Mouse (Mus musculus) C3H10T1/2 (cell line): Measurements from ENCODE around the gene Ddah2. TPM values are rescaled to one million over a fixed set of nuclear protein-coding genes. Genes with fewer than 3 reads are reported as not detected.

ENCODE experiments used
- polyA plus RNA-seq, 2 experiments: library from polyadenylated mRNA; unstranded; fragments of >200 nt; fragmentation: generic; extraction: Trizol; gene quantifications; one replicate each; pipeline ENCODE4 v1.2.1; 2012; ENCODE audit warnings: missing spikeins in 2 of 2

The Ddah2 gene
- polyA plus RNA-seq: 100 to 1,000 TPM in 1 of 2 experiments, 10 to 100 TPM in 1; 66.2 to 309 TPM

GRCm38 (mm10) chr17:35058911-35059892, at the start of gene Ddah2:
Gene Ddah2 (plus strand): TSS chr17:35059035.

DNA sequence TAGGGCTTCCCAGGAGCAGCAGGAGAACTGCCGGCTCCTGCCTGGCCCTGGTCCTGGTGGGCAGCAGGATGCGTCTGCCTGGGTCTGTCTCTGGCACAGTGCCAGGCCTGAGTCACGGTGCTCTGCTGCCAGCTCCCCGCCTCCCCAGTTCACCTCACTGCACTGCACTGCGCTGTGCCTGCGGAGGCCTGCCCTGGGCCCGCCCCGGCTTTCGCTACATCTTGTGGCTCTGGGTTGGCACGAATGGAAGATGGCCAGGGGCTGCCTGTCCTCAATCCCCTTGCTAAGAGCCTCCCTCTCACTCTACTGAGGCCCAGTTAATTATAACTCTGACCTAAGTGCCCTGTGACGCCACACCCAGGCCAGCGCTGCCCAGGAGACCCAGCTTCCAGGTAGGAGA, 42.5 kb upstream of the Ddah2 start, which contains the start of gene Vwa7:
Gene Vwa7, plus strand, starts transcription at position 204 of the 400 bp plus-strand sequence.

DNA sequence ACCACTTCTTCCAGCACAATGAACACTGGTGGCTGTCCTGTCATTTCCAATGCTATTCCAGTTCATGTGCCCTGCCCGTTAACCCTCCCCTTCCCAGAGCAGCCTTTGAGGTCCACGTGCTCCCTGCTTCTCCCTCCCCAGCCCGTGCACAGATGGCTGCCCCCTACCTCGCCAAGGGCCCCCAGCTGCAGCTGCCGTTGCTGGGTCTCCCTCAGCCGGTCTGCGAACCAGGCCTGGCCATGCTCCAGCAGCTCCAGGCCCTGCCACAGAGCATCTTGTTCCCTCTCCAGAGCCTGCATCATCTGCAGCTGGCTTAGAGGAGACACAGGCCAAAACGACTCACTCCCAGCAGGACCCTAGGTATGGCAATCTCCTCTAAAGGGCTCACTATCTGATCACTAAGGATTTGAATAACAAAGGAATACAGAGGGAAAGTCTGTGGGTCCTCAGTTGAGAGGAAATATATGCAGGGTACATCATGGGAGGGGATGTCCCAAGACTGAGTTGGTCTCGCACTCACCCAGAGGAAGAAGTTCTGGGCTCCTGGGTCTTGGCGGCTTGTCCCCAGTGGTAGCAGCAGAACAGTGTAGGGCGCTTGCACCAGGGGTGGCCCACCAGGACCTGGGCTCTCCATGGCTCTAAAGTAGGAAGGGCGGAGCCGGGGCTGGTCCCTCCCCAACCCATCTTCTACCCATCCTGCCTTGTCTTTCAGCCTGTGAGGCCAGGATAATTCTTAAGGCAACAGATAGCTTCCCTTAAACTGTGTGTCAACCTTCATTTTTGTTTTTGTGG, 31.4 kb upstream of the Ddah2 start, which contains the start of gene Sapcd1:
Gene Sapcd1, minus strand, starts transcription at position 740 of the 792 bp plus-strand sequence.

DNA sequence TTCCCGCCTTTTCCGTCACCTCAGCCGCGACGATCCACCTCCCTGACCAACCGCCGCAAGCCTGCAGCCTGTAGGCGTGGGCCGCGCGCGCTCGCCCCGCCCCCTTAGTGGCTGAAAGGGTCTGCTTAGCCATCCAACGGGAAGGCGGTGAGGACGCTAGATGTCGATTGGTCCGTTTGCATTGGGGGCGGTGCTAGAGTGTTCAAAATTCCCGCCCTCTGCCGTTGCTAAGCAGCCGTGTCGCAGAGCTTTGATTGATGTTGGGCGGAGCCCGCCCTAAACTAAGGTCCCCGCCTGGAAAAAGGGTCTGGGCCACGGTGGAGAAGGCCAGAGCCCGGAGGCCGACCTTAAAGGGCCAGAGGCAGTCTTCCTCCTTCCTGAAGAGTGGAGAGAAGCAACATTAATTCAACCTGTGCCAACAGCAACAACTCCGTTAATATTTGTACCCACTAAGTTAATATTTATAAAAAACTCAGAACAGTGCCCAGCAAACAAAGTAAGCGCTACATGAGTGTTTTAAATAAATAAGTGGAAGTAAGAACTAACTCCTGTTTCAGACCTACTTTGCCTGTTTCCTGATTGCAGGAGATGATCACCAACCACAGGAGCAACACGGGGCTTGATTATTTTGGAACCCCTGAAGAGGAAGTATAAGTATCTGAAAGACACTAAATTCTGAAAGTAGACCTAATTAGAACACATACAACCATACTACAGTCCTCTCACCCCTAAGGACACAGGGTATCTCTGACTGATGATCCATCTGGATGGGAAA, 12.0 kb upstream of the Ddah2 start, which contains the start of gene Msh5:
Gene Msh5, minus strand, starts transcription at position 65 of the 775 bp plus-strand sequence.

GRCm38 (mm10) chr17:35049561-35050016, 9.2 kb upstream of the Ddah2 start, which contains the start of gene Clic1:
Gene Clic1 (plus strand): TSS chr17:35049966.

DNA sequence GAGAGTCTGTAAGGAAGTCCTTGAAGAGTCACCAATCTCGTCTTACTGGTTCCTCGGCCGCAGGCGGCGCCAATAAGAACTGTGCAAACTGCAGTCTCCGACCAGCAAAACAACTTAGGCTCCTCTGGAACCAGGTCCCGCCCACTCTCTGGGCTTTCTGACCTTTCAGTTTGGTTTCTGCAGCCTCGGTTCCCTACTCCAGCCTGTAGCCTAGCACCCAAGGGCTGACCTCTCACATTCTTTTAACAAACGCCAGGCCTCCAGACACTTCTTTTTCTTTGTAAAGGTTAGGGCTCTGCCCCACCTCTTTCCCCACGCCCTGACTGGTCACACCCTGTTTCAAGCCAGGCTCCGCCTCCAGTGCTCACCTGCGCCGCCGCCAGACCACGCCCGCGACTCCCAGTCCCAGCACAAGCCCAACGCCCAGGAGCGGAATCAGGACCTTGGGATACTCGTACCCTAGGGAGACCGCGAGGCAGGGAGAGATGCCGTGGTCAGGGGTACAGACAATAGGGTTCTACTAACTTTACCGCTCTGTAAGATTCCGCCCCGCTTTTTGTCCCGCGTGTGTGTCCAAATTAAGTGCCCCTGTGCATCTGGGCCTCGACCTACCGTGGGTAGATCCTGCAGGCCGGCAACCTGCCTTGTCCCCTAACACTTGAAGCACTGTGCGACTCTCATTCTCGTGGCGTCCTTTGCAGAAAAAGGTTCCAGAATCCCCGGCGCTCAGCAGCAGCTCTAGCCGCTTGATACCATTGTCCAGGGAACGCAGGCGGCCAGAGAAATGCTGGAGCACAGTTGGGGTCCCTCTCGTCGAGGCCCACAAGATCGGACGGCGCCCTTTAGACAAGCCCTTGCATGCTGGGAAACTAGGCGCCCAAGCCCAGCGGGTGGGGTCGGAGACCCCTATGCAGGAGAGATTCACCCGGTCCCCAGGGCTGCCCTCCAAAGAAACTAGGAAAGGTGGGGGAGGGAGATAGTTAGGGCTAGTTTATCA, 6.4 kb downstream of the Ddah2 start, which contains the start of gene Ly6g6c:
Gene Ly6g6c, plus strand, starts transcription at position 438 of the 997 bp plus-strand sequence.

GRCm38 (mm10) chr17:35066084-35066483, 7.2 kb downstream of the Ddah2 start, which contains the start of gene Mpig6b:
Gene Mpig6b (minus strand): TSS chr17:35066184.

DNA sequence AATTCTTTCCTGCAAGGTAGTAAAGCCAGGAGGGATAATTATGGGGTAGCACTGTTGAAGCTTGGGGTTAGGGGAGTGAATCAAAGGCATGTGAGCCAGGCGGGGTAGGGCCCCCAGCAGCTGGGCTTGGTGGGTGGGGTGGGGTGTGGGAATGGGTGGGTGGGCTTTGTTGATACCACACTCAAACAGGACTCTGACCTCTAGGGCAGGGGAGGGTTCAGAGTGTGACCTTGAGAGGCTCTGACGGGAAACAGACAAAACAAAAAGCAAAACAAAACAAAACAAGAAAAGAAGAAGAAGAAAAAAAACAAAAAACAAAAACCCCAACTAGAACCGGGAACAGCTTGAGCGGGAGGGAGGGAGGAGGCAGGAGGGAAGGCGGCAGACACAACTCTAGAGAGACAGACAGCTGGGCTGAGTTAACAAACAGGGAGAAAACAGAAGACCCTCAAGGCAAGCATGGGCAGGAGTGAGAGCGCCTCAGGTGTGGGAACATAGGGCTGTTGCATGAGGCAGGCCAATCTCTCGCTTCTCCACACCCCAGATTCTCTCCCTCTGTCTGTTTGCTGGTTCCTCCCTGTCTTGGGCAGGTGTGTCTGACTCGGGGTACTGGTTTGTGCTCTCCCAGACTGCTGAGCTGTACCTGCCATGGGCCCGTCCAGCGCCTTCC, 17.8 kb downstream of the Ddah2 start, which contains the start of gene Ly6g6e:
Gene Ly6g6e, plus strand, starts transcription at position 396 of the 670 bp plus-strand sequence.

DNA sequence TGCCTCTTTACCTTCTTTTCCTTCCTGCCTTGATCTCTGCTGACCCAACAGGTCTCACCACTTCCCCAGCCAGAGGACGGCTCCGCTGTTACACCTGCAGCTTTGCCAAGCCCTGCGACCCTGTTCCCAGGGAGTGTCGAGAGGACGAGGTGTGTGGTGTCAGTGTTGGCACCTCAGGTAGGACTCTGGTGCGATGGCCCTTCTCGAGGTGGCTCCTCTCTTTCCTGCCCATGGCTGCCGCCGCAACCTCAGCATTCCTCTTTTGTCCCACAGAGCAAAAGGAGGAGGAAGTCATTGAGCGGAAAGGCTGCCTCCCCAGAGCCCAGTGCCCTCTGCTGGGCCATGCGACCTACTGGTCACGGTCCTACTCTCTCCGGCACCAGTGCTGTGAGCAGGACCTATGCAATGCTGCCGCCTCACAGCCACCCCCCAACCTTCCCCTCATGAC, 19.0 kb downstream of the Ddah2 start, which contains the start of gene Ly6g6d:
Gene Ly6g6d, minus strand, starts transcription at position 280 of the 448 bp plus-strand sequence.

GRCm38 (mm10) chr17:35085208-35085865, 26.5 kb downstream of the Ddah2 start, which contains the start of gene Ly6g6f:
Gene Ly6g6f (minus strand): TSS chr17:35085610.

GRCm38 (mm10) chr17:35088825-35089644, 30.2 kb downstream of the Ddah2 start, which contains the start of gene Abhd16a:
Gene Abhd16a (plus strand): TSS chr17:35089263.

GRCm38 (mm10) chr17:35108097-35108496, 49.3 kb downstream of the Ddah2 start, which contains the start of gene Ly6g5c:
Gene Ly6g5c (plus strand): TSS chr17:35108279.

Other genes starting within 250 kb of the Ddah2 start
- 10 to 100 TPM; 38.4 to 44.5 TPM for gene Stk19, start 222.1 kb upstream of the Ddah2 start, polyA plus RNA-seq
- 10 to 100 TPM; 47.7 to 51.0 TPM for gene Dxo, start 222.0 kb upstream of the Ddah2 start, polyA plus RNA-seq
- 10 to 100 TPM; 19.7 to 48.2 TPM for gene Skiv2l, start 208.8 kb upstream of the Ddah2 start, polyA plus RNA-seq
- 100 to 1,000 TPM in 1 of 2 experiments, 10 to 100 TPM in 1; 65.1 to 134 TPM for gene Nelfe, start 208.6 kb upstream of the Ddah2 start, polyA plus RNA-seq
- 1 to 10 TPM in 1 of 2 experiments, under 1 TPM in 1; 0.09 to 1.2 TPM for gene Cfb, start 196.5 kb upstream of the Ddah2 start, polyA plus RNA-seq
- gene Zbtb12, start 179.6 kb upstream of the Ddah2 start, polyA plus RNA-seq: 10 to 100 TPM in 1 of 2 experiments, 1 to 10 TPM in 1; 7.9 to 21.3 TPM
- gene Gm20547, start 177.0 kb upstream of the Ddah2 start, polyA plus RNA-seq: not detected
- gene C2, start 160.8 kb upstream of the Ddah2 start, polyA plus RNA-seq: under 1 TPM; 0.44 to 0.51 TPM
- 100 to 1,000 TPM; 206 to 224 TPM for gene Ehmt2, start 160.6 kb upstream of the Ddah2 start, polyA plus RNA-seq
- gene Slc44a4, start 144.6 kb upstream of the Ddah2 start, polyA plus RNA-seq: not detected
- gene Neu1, start 127.8 kb upstream of the Ddah2 start, polyA plus RNA-seq: 10 to 100 TPM in 1 of 2 experiments, 1 to 10 TPM in 1; 6.2 to 20.0 TPM
- 10 to 100 TPM in 1 of 2 experiments, 1 to 10 TPM in 1; 5.1 to 34.0 TPM for gene Hspa1b, start 99.8 kb upstream of the Ddah2 start, polyA plus RNA-seq
- gene Gm20481, start 89.1 kb upstream of the Ddah2 start, polyA plus RNA-seq: not detected
- under 1 TPM; 0.08 to 0.32 TPM for gene Hspa1a, start 86.9 kb upstream of the Ddah2 start, polyA plus RNA-seq
- gene Hspa1l, start 86.3 kb upstream of the Ddah2 start, polyA plus RNA-seq: 1 to 10 TPM in 1 of 2 experiments, under 1 TPM in 1; 0.16 to 1.9 TPM
- gene Lsm2, start 77.2 kb upstream of the Ddah2 start, polyA plus RNA-seq: 100 to 1,000 TPM in 1 of 2 experiments, 10 to 100 TPM in 1; 85.9 to 302 TPM
- gene Vars, start 58.0 kb upstream of the Ddah2 start, polyA plus RNA-seq: 100 to 1,000 TPM; 118 to 278 TPM
- under 1 TPM; 0.02 to 0.09 TPM for gene Vwa7, start 42.5 kb upstream of the Ddah2 start, polyA plus RNA-seq
- gene Sapcd1, start 31.0 kb upstream of the Ddah2 start, polyA plus RNA-seq: 1 to 10 TPM in 1 of 2 experiments, under 1 TPM in 1; 0.81 to 2.6 TPM
- gene Msh5, start 12.3 kb upstream of the Ddah2 start, polyA plus RNA-seq: 1 to 10 TPM; 2.2 to 3.3 TPM
- 100 to 1,000 TPM; 603 to 758 TPM for gene Clic1, start 9.1 kb upstream of the Ddah2 start, polyA plus RNA-seq
- gene Ly6g6c, start 6.4 kb downstream of the Ddah2 start, polyA plus RNA-seq: 1 to 10 TPM in 1 of 2 experiments, under 1 TPM in 1; 0.11 to 1.9 TPM
- gene Mpig6b, start 7.1 kb downstream of the Ddah2 start, polyA plus RNA-seq: under 1 TPM in 1 of 2 experiments, not detected in 1; 0.14 TPM
- not detected for gene Ly6g6e, start 17.9 kb downstream of the Ddah2 start, polyA plus RNA-seq
- gene Ly6g6d, start 19.0 kb downstream of the Ddah2 start, polyA plus RNA-seq: not detected
- not detected for gene Ly6g6f, start 26.6 kb downstream of the Ddah2 start, polyA plus RNA-seq
- gene Abhd16a, start 30.2 kb downstream of the Ddah2 start, polyA plus RNA-seq: 100 to 1,000 TPM in 1 of 2 experiments, 10 to 100 TPM in 1; 38.3 to 112 TPM
- not detected for gene Ly6g5c, start 49.2 kb downstream of the Ddah2 start, polyA plus RNA-seq
- under 1 TPM; 0.12 to 0.45 TPM for gene Ly6g5b, start 56.4 kb downstream of the Ddah2 start, polyA plus RNA-seq
- gene Gpank1, start 62.4 kb downstream of the Ddah2 start, polyA plus RNA-seq: 10 to 100 TPM; 21.2 to 31.6 TPM
- 100 to 1,000 TPM; 326 to 608 TPM for gene Csnk2b, start 63.0 kb downstream of the Ddah2 start, polyA plus RNA-seq
- 10 to 100 TPM in 1 of 2 experiments, 1 to 10 TPM in 1; 6.0 to 17.0 TPM for gene D17H6S53E, start 67.3 kb downstream of the Ddah2 start, polyA plus RNA-seq
- gene Apom, start 73.0 kb downstream of the Ddah2 start, polyA plus RNA-seq: under 1 TPM in 1 of 2 experiments, not detected in 1; 0.44 TPM
- 100 to 1,000 TPM; 261 to 413 TPM for gene Bag6, start 76.1 kb downstream of the Ddah2 start, polyA plus RNA-seq
- gene Prrc2a, start 105.9 kb downstream of the Ddah2 start, polyA plus RNA-seq: 100 to 1,000 TPM; 216 to 365 TPM
- under 1 TPM in 1 of 2 experiments, not detected in 1; 0.47 TPM for gene Aif1, start 117.0 kb downstream of the Ddah2 start, polyA plus RNA-seq
- gene Lst1, start 129.4 kb downstream of the Ddah2 start, polyA plus RNA-seq: 10 to 100 TPM in 1 of 2 experiments, 1 to 10 TPM in 1; 1.9 to 10.8 TPM
- gene Ltb, start 135.4 kb downstream of the Ddah2 start, polyA plus RNA-seq: under 1 TPM; 0.05 to 0.06 TPM
- gene Tnf, start 143.0 kb downstream of the Ddah2 start, polyA plus RNA-seq: not detected
- gene Lta, start 146.3 kb downstream of the Ddah2 start, polyA plus RNA-seq: under 1 TPM; 0.12 to 0.13 TPM
- gene Gm16181, start 161.8 kb downstream of the Ddah2 start, polyA plus RNA-seq: under 1 TPM in 1 of 2 experiments, not detected in 1; 0.20 TPM
- gene Atp6v1g2, start 174.6 kb downstream of the Ddah2 start, polyA plus RNA-seq: 1 to 10 TPM; 1.8 to 4.6 TPM
- gene Nfkbil1, start 176.8 kb downstream of the Ddah2 start, polyA plus RNA-seq: 10 to 100 TPM; 26.9 to 35.6 TPM
- 100 to 1,000 TPM; 295 to 318 TPM for gene Ddx39b, start 182.7 kb downstream of the Ddah2 start, polyA plus RNA-seq
- 10 to 100 TPM; 15.2 to 43.8 TPM for gene H2-D1, start 203.7 kb downstream of the Ddah2 start, polyA plus RNA-seq